Mouse (Mus musculus): ENCODE measurements around the gene Gm28230. TPM values are rescaled to one million over a fixed set of nuclear protein-coding genes. Genes with fewer than 3 reads are reported as not detected.

Gm28230 gene
- polyA plus RNA-seq, 1 experiment from 2014 or later, result 1.3 TPM

- H3K27me3 ChIP-seq (ENCODE audit: insufficient read depth, low read length), result peaks cover 12% of the 10 kb centered on the region
- H3K36me3 ChIP-seq (ENCODE audit: insufficient read depth, low read length), result no peaks in the 10 kb centered on the region
- 0 out of 2 replicates have a peak, but pooled peaks cover 3% of the 10 kb centered on the region for H3K4me1 ChIP-seq (ENCODE audit: insufficient read depth, low read length)
- WGBS, result 5% methylated on average over 12 of the region's 12 CpGs
- no peaks in the 10 kb centered on the region for H3K9me3 ChIP-seq (ENCODE audit: low read length)
- peak overlapping the region; percentile 92 for H3K27ac ChIP-seq (ENCODE audit: low read length)
- H3K4me2 ChIP-seq (replicated peaks; ENCODE audit: low read depth, low read length), result peak overlapping the region; percentile 61
- H3K4me3 ChIP-seq (ENCODE audit: low read length), result peak overlapping the region; percentile 63
- no peak for ATAC-seq (ENCODE audit: low FRiP score, low TSS enrichment)
- H3K9ac ChIP-seq (replicated peaks; ENCODE audit: low read length), result peak overlapping the region; percentile 89
These were observed 42.4 kb upstream of the Gm28230 start for GRCm38 (mm10) chr2:74684106-74684505.

- Histone ChIP-seq H3K27me3 (ENCODE audit: insufficient read depth, low read length) (peaks cover 9% of the 10 kb centered on the region), H3K36me3 (ENCODE audit: insufficient read depth, low read length) (no peaks in the 10 kb centered on the region), H3K9ac (replicated peaks; ENCODE audit: low read length) (peak overlapping the region; percentile 55), H3K27ac (ENCODE audit: low read length) (peak overlapping the region; percentile 41), H3K4me2 (replicated peaks; ENCODE audit: low read depth, low read length) (peak overlapping the region; percentile 61), H3K4me1 (ENCODE audit: insufficient read depth, low read length) (0 out of 2 replicates have a peak, but pooled peaks cover 3% of the 10 kb centered on the region), H3K9me3 (ENCODE audit: low read length) (no peaks in the 10 kb centered on the region), H3K4me3 (ENCODE audit: low read length) (peak overlapping the region; percentile 63)
- 19% methylated on average over 4 of the region's 4 CpGs for WGBS
- ATAC-seq (ENCODE audit: low FRiP score, low TSS enrichment), result no peak
These were observed 41.4 kb upstream of the Gm28230 start for GRCm38 (mm10) chr2:74685059-74685603.

DNA sequence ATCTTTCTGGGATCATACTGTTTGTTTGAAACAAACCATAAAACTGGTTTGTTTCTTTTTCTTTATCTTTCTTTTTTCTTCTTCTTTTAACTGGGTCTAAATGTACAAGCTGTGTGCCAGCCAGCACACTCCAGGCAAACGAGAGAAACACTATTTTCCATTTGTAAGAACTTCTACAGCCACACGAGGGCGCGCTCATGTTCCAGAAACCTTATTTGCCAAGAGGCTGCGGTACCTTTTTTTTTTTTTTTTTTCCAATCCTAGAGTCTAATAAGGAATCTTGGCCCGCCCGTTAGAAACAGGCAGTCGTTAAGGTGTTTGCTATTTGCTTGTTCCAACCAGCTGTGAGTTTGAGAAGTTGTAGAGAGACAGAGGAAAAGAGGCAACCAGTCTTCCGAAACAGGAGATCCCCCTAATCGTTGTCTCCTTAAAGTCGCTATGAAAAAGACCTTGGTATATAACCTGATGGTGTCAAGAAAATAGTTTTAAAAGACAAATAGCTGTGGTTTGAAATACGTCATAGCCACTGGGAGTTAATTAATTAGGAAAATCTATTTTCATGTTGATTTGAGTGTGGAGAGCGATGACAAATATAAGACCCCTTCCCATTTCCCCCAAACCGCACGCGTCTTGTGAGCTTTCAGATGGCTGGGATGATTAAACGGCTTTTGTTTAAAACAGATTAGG is 40.1 kb upstream of the Gm28230 start:
- ATAC-seq (ENCODE audit: low FRiP score, low TSS enrichment), result no peak
- peak overlapping the region; percentile 64 for H3K4me3 ChIP-seq (ENCODE audit: low read length)
- H3K9me3 ChIP-seq (ENCODE audit: low read length), result no peaks in the 10 kb centered on the region
- peaks cover 3% of the 10 kb centered on the region; the same call in 1 of the 2 replicates for H3K27me3 ChIP-seq (ENCODE audit: insufficient read depth, low read length)
- H3K9ac ChIP-seq (replicated peaks; ENCODE audit: low read length), result peak overlapping the region; percentile 80
- no peaks in the 10 kb centered on the region for H3K36me3 ChIP-seq (ENCODE audit: insufficient read depth, low read length)
- H3K27ac ChIP-seq (ENCODE audit: low read length), result peak overlapping the region; percentile 87
- peak overlapping the region; percentile 59 for H3K4me2 ChIP-seq (replicated peaks; ENCODE audit: low read depth, low read length)
- H3K4me1 ChIP-seq (ENCODE audit: insufficient read depth, low read length), result peaks cover 7% of the 10 kb centered on the region; the same call in 1 of the 2 replicates
- 2% methylated on average over 17 of the region's 17 CpGs for WGBS

GRCm38 (mm10) chr2:74686988-74687697 is 39.4 kb upstream of the Gm28230 start:
- H3K9ac ChIP-seq (replicated peaks; ENCODE audit: low read length), result peak overlapping the region; percentile 80
- H3K4me3 ChIP-seq (ENCODE audit: low read length), result peak overlapping the region; percentile 64
- H3K36me3 ChIP-seq (ENCODE audit: insufficient read depth, low read length), result no peaks in the 10 kb centered on the region; the same call in 1 of the 2 replicates
- peaks cover 8% of the 10 kb centered on the region; the same call in 1 of the 2 replicates for H3K4me1 ChIP-seq (ENCODE audit: insufficient read depth, low read length)
- no peaks in the 10 kb centered on the region for H3K9me3 ChIP-seq (ENCODE audit: low read length)
- H3K4me2 ChIP-seq (replicated peaks; ENCODE audit: low read depth, low read length), result peak overlapping the region; percentile 59
- 2% methylated on average over 27 of the region's 27 CpGs for WGBS
- ATAC-seq (ENCODE audit: low FRiP score, low TSS enrichment), result no peak
- H3K27ac ChIP-seq (ENCODE audit: low read length), result peak overlapping the region; percentile 87
- H3K27me3 ChIP-seq (ENCODE audit: insufficient read depth, low read length), result peaks cover 3% of the 10 kb centered on the region; the same call in 1 of the 2 replicates

DNA sequence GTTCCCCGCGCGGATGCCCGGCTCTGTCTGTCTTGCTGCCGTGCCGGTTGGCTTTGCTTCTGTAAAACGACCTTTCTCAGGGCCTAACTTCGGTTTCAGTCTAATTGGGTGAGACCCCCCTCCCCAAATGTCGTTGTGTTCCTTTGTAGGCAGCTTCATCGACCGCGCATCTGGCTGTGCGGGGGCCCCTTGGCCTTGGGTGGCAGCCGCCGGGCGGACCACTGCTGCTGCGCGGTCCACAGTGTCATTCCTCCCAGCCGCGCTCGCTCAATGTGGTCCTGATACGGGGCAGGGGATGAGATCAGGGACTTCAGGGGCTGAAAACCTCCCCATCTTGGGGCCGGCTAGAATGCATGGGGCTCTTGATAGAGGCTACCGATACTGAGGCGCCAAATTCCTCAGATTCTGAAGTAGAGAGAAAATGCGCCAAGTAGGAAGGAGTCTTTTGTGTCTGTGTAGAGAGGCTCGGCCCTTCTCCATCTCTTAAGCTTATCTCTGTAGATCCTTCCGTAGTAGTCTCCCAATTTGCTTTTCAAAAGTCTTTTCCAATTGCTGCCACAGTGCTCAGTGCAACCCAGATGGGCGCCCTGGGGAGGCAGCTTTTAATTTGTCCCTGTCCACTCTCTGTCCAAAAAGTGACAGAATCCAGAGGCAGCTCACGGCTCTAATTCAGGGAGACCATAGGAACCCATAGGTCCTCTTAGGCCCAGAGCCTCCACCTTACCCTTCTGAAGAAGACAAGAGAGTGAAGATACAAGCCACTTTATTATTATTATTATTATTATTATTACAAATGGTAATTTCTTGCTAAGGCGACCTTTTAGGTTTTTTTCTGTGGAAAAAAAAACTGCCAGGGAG is 38.6 kb upstream of the Gm28230 start:
- H3K9me3 ChIP-seq (ENCODE audit: low read length), result no peaks in the 10 kb centered on the region
- WGBS, result 3% methylated on average over 31 of the region's 31 CpGs
- peaks cover 3% of the 10 kb centered on the region; the same call in 1 of the 2 replicates for H3K27me3 ChIP-seq (ENCODE audit: insufficient read depth, low read length)
- H3K4me1 ChIP-seq (ENCODE audit: insufficient read depth, low read length), result peaks cover 11% of the 10 kb centered on the region; the same call in 1 of the 2 replicates
- H3K27ac ChIP-seq (ENCODE audit: low read length), result peak overlapping the region; percentile 87
- H3K4me3 ChIP-seq (ENCODE audit: low read length), result peak overlapping the region; percentile 64
- H3K36me3 ChIP-seq (ENCODE audit: insufficient read depth, low read length), result no peaks in the 10 kb centered on the region; the same call in 1 of the 2 replicates
- H3K4me2 ChIP-seq (replicated peaks; ENCODE audit: low read depth, low read length), result peak overlapping the region; percentile 59
- H3K9ac ChIP-seq (replicated peaks; ENCODE audit: low read length), result peak overlapping the region; percentile 80
- ATAC-seq (ENCODE audit: low FRiP score, low TSS enrichment), result no peak

DNA sequence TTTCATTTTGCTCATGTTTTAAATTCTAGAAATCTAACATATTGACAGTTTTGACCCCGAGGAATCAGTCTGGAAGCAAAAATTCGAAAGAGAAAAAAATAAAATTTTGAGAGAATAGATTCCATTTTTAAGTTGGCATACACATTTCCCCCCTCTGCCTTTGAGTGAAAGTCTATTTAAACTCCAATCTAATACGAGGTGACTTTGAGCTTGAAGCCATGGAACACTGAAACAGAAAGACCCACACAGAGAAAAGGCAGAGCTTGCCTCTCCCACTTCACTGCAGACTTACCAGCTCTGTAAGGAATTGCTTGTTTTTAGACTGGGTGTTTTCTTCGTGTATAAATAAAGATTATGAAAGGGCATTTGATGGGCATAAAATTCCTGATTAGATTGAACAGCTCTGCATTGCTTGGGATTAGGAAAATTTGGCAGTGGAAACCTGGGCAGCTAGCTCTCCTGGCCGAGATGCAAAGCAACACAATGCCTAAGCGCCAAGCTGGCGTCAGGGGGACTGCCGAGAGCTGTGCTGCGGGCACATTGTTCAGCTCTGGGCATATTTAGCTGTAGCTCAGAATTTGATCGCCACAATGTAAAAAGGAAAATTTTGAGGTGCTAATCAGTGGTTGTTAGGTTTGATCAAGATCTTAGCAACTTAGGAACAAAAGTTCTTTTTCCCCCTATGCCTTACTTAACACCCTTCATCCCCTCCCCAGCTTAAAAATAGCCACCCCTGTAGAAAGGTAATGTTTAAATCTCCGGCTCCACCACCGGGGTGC is 37.5 kb upstream of the Gm28230 start:
- Histone ChIP-seq H3K4me1 (ENCODE audit: insufficient read depth, low read length) (peaks cover 16% of the 10 kb centered on the region; the same call in 1 of the 2 replicates), H3K4me3 (ENCODE audit: low read length) (peak overlapping the region; percentile 48), H3K4me2 (replicated peaks; ENCODE audit: low read depth, low read length) (peak overlapping the region; percentile 59), H3K27me3 (ENCODE audit: insufficient read depth, low read length) (peaks cover 3% of the 10 kb centered on the region; the same call in 1 of the 2 replicates), H3K9ac (replicated peaks; ENCODE audit: low read length) (peak overlapping the region; percentile 83), H3K27ac (ENCODE audit: low read length) (peak overlapping the region; percentile 94), H3K9me3 (ENCODE audit: low read length) (no peaks in the 10 kb centered on the region), H3K36me3 (ENCODE audit: insufficient read depth, low read length) (no peaks in the 10 kb centered on the region; the same call in 1 of the 2 replicates)
- WGBS, result 7% methylated on average over 12 of the region's 12 CpGs
- no peak for ATAC-seq (ENCODE audit: low FRiP score, low TSS enrichment)

GRCm38 (mm10) chr2:74689574-74690337 is 36.8 kb upstream of the Gm28230 start:
- no peaks in the 10 kb centered on the region for H3K9me3 ChIP-seq (ENCODE audit: low read length)
- H3K4me1 ChIP-seq (ENCODE audit: insufficient read depth, low read length), result peaks cover 18% of the 10 kb centered on the region; the same call in 1 of the 2 replicates
- H3K36me3 ChIP-seq (ENCODE audit: insufficient read depth, low read length), result no peaks in the 10 kb centered on the region; the same call in 1 of the 2 replicates
- peak overlapping the region; percentile 94 for H3K27ac ChIP-seq (ENCODE audit: low read length)
- 5% methylated on average over 24 of the region's 24 CpGs for WGBS
- peak overlapping the region; percentile 59 for H3K4me2 ChIP-seq (replicated peaks; ENCODE audit: low read depth, low read length)
- H3K9ac ChIP-seq (replicated peaks; ENCODE audit: low read length), result peak overlapping the region; percentile 83
- no peak for ATAC-seq (ENCODE audit: low FRiP score, low TSS enrichment)
- H3K4me3 ChIP-seq (ENCODE audit: low read length), result peak overlapping the region; percentile 48
- peaks cover 3% of the 10 kb centered on the region; the same call in 1 of the 2 replicates for H3K27me3 ChIP-seq (ENCODE audit: insufficient read depth, low read length)

DNA sequence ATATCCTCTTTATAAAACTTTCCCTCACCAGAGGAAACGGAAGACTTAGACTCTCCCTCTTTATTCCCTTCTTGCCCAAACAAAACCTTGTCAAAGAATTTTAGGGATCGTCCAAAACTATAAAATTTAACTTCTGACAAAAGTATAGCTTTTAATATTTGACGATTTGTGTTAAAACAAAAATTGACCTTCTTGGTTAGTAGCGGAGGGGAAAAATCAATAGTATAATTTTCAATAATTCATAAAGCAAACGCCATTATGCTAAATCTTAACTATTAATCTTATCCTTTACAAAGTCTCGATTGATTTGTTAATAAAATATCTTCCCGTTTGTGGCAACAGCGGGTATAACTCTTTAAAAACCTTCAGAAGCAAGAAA is 36.2 kb upstream of the Gm28230 start:
- Histone ChIP-seq H3K4me2 (replicated peaks; ENCODE audit: low read depth, low read length) (peak overlapping the region; percentile 80), H3K9me3 (ENCODE audit: low read length) (no peaks in the 10 kb centered on the region), H3K27me3 (ENCODE audit: insufficient read depth, low read length) (peaks cover 3% of the 10 kb centered on the region; the same call in 1 of the 2 replicates), H3K4me3 (ENCODE audit: low read length) (peak overlapping the region; percentile 48), H3K4me1 (ENCODE audit: insufficient read depth, low read length) (peaks cover 23% of the 10 kb centered on the region), H3K27ac (ENCODE audit: low read length) (peak overlapping the region; percentile 94), H3K36me3 (ENCODE audit: insufficient read depth, low read length) (no peaks in the 10 kb centered on the region; the same call in 1 of the 2 replicates), H3K9ac (replicated peaks; ENCODE audit: low read length) (peak overlapping the region; percentile 83)
- WGBS, result 10% methylated on average over 8 of the region's 8 CpGs
- no peak for ATAC-seq (ENCODE audit: low FRiP score, low TSS enrichment)
